Mouse (Mus musculus) regulatory T cell (primary cell): ENCODE results near the gene Ddit4.

ENCODE experiments used
- in situ Hi-C: fragments of 300-600 bp; cut with MboI, MseI; formaldehyde crosslinking; loops from one replicate; pipeline ENCODE4 v1.15.1; 2025; ENCODE audit warnings: high pct_unique_total_duplicates

Ddit4 gene

DNA sequence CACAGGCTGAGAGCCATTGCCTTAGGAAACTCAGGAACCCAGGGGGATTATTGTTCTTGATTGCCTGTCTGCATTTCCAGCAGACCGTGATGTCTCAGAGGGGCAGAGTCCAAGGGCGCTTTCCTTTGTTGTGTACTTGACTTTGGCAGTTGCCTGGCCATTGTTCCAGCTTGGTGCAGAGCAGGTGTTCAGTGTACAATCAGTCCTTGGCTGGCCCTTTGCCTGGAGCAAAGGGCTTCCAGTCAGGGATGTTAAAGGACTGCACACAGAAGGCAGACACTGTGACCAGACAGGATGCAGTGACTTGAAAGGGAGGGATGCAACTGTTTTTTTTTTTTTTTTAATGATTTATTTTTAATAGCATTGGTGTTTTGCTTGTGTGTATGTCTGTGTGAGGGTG lies 20.9 kb upstream of the Ddit4 start:
- in situ Hi-C loops = no loop called here

DNA sequence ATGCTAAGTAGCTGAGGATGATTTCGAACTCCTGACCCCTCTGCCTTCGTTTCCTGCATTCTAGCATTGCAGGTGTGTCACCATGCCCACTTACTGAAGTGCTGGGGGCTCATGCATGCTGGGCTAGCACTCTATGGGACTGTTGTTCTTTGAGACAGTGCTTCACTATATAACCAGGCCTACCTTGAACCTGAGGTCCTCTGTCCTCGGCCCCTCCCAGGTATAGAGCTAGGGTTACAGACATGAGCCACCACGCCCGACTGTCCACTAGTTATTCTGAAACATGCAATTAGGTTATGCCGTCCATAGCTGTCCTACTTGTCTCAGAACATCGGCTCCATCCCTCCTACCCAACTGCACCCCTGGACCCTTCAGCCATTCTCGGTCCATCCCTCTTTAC lies 20.2 kb upstream of the Ddit4 start:
- in situ Hi-C loops = no loop called here

DNA sequence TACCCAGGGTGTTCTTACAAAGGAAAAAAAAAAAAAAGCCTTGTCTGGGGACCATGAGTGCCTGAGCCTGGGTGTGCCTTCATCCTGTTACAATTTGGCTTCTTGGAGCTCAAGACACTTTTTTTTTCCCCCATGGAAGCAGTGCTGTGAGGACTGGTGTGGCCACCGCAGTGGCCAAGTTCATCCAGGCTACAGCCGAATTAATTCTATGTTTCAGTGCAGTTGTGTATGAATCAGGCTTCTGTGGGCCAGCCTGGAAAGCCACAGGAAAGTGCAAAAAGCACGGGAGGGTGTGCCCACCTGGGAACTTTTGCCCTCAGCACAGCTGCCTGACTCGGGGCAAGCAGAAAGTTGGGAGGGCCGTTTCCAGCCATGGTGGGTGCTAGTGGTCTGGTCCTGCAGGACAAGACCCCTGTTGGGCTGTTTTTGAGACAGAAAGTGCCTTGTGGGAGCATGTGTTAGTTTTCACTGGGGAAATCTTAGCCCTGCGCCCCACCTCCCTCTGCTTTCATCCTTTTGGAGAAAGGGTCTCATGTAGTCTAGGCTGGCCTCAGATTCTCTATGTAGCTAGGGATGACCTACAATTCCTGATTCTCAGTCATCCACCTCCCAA lies 18.9 kb upstream of the Ddit4 start:
- in situ Hi-C loops = no loop called here

DNA sequence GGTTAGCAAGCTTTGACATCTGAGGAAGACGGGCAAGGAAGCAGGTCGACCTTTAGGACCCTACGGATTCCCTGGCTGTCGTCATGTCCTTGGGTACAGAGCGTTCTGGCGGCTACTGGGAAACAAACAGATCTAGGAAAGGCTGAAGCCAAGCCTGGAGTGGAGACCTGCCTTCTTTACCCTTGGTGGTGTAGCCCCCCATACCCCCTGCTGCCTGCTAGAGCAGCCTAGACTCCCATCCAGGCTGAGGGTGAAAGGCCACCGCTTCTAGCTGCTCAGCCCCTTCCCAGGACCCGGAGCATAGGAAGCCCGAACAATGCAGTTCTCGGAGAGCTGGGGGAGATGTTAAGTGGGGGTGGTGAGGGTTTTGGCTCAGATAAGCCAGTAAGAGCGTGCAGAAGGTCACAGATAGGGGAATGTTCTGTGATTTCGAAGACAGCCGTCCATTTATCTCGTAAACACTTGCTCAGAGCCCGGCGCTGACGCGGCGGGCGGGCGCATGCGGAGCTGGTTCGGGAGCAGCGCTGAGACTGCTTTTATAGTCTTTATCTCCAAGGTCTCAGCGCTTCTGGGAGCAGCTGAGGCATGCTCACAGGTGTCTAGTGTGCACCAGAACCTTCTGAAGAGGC lies 18.3 kb upstream of the Ddit4 start:
- in situ Hi-C loops = loop anchor here (5.0 kb wide), 1 partner anchor 32 kb away; the partner anchor contains the start of genes Anapc16 and Ascc1

DNA sequence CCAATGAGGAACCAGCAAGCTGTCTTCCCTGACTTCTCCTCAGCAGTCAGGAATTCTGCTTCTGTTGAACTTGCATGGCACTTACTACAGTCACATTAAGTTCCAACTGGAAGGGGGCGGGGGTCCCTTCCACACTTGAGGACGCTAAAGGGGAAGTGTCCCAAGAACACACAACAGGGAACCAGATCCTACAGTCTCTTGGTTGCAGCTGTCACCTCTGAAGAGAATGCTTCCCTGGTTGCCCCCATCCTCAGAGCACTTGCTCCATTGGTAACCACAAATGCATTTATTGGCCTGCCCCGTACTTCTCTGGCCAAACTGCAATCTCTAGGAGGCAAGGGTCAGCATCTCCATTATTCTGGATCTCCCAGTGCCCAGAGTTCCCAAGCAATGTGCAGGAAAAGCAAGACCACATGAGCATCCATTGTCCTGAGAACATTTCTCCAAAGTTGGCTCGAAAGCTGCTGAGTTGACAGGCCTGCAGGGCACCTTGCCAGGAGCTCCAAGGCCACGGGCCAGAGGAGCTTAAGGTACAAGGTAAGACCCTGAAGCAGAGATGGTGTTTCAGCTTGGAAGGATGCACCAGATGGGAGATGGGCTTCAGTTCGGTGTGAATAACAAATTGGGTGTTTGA lies 15.8 kb upstream of the Ddit4 start:
- in situ Hi-C loops = loop anchor here (5.0 kb wide), 1 partner anchor 35 kb away; the partner anchor contains the start of genes Anapc16 and Ascc1

DNA sequence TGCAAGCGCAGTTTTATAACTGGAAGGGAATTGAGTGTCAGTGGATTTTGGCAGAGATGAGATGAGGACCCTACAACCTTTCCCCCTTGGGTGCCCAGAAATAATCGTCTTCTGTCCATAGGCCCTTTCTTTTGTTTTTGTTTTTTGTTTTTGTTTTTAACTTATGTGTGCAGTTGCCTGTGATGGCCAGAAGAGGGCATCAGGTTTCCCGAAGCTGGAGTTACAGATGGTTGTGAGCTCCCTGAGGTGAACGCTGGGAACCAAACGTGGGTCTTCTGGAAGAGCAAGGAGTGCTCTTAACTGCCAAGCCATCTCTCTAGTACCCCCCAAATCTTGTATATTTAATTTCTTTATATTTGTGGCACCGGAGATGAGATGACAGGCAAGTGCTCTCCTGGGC lies 15.1 kb upstream of the Ddit4 start:
- in situ Hi-C loops = loop anchor here (5.0 kb wide), 1 partner anchor 36 kb away; the partner anchor contains the start of genes Anapc16 and Ascc1

DNA sequence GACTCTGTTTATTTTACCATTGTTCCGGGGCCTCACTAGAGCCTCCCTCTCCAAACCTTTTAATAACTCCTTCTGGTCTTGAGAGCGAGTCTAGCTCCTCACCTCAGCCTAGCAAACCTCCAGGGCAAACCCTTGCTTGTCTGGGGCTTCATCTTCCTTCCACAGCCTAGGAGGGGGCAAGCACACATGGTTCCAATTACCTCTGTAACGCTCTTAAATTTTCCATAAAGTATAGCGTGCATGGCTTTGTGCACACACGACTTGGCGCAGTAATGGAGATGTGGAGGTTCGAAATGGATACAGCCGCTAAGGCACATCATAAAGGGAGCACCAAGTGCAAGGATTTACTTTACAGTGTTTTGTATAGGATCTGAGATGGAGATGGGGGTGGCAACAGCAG lies 14.2 kb upstream of the Ddit4 start:
- in situ Hi-C loops = loop anchor here (5.0 kb wide), 1 partner anchor 37 kb away; the partner anchor contains the start of genes Anapc16 and Ascc1

DNA sequence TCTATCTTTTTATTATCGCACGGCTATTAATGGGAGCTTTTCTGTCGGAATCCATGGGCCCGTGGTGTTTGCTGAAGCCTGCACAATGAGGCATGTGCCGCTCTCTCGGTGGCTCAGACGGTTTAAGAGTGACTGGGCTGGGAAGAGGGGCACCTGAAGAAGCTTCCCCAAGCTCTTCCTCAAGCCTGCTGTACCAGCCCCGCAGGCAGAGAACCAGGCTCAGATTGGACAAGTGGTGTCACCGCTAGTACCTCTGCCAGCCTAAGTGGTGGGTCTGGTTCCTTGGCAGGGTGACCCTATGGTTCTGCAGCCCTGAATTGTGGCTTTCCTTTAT lies 13.7 kb upstream of the Ddit4 start:
- in situ Hi-C loops = loop anchor here (5.0 kb wide), 1 partner anchor 37 kb away; the partner anchor contains the start of genes Anapc16 and Ascc1

DNA sequence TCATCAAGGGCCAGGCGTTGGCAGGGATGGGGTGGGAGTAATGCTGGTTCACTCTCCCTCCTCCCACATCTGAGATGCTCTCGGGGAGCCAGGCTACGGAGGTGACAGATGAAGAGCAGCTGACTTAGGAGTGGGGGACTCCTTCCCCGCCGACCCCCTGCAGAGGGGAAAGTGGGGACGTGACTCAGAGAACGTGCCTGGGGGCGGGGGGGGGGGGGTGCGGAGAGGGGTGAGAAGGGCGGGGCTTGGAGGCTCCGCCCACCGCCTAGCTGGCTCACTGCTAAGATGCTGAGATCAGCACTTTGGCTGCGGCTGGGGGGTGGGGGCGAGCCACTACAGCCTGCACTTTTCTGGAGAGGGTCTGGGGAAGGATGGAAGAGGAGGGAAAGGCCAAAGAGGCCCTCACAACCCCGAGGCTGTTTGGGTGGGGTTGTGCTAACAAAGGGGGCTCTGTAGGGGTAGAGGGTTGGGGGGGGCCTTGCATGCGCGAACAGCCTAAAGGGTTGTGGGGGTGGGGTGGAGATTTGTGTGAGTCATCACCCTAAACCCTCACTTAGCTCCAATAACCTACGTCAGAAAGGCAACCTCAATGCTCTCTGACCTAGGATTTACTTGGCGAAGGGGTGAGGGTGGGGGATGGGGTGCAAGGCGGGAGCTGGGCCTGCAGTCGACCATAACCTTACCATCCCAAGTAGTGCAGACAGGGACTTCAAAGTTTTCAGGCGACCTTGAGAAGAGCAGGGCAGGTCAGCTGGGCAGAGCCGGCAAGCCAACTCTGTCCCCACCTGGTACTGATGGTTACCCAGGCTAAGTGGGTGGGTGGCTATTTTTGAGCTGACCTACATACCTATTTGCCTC lies 13.1 kb upstream of the Ddit4 start:
- in situ Hi-C loops = loop anchor here (5.0 kb wide), 1 partner anchor 38 kb away; the partner anchor contains the start of genes Anapc16 and Ascc1

DNA sequence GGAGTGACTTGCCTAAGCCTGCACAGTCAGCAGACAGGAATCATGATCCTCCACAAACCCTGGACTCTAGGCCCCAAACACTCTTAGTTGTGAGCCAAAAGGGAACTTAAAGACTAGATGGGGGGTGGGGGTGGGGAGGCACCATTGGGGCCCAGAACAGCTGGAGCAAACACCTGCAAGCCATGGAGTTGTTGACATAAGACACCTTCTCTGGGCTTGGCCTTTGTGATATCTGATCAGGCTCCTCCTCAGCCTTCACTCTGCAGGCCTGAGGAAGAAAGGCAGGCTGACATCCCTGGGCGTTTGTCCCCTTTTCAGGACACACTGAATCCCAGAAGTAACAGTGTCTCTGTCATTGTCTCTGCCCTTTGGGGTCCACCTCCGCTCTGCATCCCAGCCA lies 12.0 kb upstream of the Ddit4 start:
- in situ Hi-C loops = no loop called here

DNA sequence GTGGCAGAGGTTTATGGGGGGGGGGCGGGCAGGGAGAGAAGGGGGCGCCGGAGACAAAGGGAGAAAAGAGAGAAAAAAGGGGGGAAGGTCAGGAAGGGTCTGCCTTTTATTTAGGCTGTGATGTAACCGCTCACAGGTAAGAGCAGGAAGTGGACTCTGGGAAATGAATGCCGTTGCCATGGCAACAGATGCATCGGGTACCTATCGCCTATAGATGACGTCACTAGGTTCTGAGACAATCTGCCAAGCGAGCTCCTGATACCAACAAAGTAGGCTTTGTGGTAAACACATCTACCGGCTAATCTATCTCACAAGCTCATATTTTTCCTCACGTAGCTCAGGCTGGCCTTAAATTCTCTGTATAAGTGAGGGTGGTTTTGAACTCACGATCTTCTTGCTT lies 7.9 kb upstream of the Ddit4 start:
- in situ Hi-C loops = no loop called here

DNA sequence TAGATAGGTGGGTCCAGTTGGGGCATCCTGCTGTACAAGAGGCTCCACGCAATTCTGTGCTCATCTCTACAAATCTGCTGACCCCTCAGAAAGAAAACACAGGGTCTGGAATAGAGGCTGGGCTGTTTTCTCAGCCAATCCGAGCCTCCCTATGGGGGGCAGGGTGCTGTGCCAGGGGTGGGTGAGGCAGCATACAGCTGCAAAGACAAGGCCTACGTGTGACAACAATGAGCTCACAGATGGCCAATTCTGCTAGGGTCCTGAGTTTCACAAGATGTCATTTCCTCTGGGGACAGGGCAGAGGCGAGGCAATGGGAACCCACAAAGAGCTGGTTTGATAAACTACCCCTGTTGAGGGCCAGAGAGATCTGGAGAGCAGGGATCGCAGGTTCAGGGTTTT lies 6.8 kb upstream of the Ddit4 start:
- in situ Hi-C loops = no loop called here

DNA sequence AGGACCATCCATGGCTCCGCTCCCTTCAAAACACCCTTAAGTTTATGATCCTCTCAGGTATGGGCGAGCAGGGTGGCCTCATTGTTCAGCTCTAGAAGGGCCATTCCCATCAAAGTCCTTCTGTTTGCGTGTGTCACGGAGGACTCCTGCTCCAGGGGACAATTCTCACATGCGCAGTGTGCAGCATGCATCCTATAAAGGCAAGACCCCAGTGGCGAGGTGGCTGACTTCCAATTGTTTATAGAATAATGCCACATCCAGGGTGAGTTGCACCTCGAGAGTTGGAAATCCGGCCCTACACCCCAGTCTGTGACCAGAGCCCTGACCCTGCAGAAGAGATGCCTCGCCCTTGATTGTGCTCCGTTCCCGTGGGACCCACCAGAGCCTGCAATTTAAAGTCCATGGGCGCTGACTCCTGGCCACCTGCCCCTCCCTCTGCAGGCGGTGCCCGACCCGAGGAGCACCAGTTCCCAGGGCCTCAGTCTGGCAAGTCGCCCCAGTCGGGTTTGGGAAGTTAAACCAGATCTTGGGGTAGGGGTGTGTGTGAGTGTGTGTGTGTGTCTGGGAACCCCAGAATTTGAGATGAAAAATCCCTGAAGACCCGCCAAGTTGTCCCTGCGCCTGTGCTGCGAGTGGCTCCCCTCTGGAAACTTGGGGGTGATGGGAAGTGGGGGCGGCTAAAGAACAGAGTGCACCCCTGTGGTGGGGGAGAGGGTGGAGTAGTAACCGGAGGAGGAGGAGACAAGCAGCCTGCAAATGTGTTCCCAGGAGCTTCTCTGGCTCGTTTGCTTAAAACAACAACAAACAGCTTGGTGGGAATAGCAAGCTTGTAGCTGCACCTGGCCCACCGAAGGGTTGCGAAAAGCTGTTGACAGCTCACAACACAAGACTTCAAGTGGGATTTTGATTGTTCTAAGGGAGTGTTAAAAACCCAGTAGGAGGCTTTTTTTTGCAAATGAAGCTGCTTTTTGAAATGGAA lies 5.8 kb upstream of the Ddit4 start:
- in situ Hi-C loops = no loop called here

DNA sequence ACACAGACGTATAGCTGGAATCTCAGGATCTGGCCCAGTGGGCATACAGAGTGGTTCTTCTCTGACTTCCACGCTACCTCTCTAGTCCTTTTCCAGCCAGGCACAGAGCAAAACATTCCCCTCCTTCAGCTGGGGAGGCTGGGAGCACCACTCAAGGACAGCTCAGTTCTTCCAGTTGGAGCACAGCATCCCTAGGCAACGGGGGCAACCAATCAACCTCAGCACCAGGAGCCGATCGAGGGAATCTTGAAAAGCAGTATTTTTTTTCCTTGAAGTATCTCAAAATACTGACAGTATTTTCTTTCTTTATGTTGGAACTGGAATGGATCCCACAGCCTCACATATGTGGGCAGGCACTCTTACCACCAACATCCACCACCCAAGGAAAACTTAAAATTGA lies 5.0 kb upstream of the Ddit4 start:
- in situ Hi-C loops = no loop called here

DNA sequence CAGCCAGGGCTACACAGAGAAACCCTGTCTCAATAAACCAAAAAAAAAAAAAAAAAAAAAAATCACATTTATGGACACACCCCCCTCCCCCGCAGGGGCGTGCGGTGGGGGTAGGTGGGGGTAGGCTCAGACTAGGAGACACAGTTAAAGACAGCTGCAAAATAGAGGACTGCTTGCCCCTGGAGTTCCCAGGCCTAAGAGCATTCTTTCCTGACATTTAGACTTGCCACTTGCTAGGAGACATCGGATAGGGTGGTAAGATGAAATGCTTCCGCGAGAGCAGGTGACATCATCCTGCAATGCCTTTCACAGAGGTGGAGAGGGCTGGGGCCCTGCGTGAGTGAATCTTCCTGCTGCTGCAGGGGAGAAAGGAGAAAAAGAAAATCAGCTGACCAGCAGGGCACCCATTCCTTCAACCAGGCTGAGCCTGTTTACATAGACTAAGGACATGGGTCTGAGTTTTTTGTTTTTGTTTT lies 2.0 kb upstream of the Ddit4 start:
- in situ Hi-C loops = loop anchor here (5.0 kb wide), 1 partner anchor 51 kb away; no protein-coding TSS in a partner anchor

DNA sequence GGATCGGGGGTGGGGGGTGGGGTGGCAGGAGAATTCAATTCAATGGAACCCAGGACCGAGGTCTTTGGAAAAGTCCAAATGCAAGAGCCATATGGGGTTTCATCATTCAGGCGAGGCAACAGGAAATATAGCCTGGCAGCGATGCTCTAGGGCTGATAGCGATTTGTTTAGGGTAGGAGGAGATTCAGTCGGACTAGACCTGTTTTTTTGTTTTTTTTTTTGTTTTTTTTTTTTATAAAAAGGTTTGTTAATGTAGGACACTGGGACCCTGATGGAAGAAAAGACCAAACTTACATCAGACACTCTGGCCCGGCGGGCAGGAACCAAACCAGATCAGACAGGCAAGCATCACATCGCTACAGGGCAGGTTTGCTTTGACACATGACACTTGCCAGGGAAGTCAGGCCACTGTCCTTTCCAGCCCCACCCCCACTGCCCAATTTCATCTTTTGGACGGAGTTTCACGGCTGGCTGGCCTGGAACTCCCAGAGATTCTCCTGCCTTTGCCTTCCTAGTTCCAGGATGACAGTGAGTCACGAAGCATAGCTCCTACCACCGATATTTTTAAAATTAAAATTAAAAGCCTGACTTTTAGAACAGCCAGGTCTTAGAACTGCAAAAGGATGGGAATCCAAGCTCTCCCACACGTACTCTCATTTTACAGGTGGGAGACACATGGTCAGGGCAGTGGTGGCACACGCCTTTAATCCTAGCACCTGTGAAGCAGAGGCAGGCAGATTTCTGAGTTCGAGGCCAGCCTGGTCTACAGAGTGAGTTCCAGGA lies 1.3 kb upstream of the Ddit4 start:
- in situ Hi-C loops = loop anchor here (5.0 kb wide), 1 partner anchor 51 kb away; no protein-coding TSS in a partner anchor

DNA sequence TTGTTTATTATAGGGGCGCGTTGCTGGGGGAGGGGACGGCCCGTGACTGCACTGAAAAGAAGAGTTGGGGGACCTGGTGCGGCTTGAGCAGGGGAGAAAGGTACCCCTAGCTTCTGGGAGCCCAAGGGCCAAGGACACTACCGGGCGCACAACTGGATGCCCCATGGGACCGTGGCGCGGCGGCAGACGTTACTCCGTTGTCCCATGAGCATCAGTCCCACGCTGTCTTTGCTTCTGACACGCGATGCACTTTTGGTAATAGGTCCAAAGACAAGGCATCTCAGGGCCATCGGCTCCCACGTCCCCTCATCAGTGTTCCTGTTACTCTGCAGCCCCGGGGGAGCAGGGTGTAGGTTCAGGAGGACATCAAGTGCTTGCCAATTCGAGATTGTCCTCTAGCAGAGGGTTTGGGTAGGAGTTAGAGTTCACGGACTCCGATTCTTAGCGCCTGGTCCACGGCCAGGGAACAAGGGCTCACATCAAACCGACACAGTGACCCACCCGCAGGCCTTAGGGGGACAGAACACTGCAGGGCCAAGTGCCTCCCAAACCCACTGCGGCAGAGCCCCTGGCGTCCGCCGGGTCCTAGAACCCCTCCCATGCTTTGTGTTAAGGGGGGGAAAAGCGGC lies 632 bp upstream of the Ddit4 start:
- in situ Hi-C loops = loop anchor here (5.0 kb wide), 1 partner anchor 50 kb away; no protein-coding TSS in a partner anchor

DNA sequence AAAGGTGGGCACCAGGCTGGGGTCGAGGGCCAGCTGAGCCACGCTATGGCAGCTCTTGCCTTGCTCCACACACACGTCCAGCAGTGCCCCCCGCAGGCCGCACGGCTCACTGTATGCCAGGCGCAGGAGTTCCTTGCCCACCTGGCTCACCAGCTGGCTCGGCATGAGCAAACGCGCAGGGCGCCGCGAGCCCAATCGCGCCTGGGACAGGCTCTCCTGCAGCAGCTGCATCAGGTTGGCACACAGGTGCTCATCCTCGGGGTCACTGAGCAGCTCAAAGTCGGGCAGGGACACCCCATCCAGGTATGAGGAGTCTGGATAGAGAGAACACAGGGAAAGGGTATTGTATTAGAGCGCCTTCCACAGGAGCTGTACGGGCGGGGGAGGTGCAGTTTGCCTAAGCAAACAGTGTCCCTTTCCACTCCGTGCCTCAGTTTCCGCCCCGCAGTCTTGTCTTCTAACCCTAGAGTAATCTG lies 880 bp downstream of the Ddit4 start:
- in situ Hi-C loops = loop anchor here (5.0 kb wide), 1 partner anchor 48 kb away; no protein-coding TSS in a partner anchor
